Mouse (Mus musculus): ENCODE measurements at regions not wholly inside any gene's neighbourhood (a gene's known extent, or its start where the extent isn't known, plus 50 kb on each side); places are given as distances from the start of the nearest gene placed in this dataset.

DNA sequence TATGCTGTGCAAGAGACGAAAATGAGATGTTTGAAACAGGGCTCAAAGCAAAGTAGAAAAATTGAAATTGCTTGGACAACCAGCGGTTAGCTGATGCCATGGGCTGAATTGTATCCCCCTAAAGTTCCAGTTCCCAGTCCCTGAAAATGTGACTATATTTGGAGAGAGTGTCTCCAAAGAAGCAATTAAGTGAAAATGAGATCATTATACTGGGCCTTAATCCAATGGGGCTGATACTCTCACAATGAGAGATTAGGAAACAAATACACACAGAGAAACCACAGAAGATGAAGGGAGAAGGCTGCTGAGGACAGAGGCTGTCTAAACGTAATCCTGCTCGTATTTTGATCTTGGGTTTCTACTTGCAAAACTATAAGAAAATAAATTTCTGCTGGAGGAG is 402.1 kb upstream of the Id4 start:
- no peak for DNase-seq (ENCODE audit: low read depth, low spot score)

DNA sequence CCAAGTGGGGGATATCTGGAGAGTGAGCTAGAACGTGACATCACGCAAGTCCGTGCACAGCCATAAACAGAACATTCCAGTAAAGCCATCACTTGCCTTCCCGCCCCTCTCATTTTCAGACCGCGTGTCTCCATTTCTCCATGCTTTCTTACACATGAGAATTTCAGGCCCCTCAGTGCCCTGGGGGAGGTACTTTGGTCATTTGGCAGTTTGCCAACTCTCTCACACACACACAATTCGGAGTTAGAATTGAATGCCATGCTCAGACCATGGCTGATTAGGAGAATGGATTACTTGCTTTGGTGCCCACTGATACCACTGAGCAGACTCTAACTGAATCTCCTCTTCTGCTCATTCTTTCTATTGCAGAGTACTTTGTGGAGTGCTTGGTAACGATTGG is 400.7 kb upstream of the Id4 start:
- DNase-seq (ENCODE audit: low read depth, low spot score): no peak

- DNase-seq (ENCODE audit: low read depth, low spot score): peak; percentile 28
These were observed 398.1 kb upstream of the Id4 start for GRCm38 (mm10) chr13:47862896-47863295.

- DNase-seq (ENCODE audit: low read depth, low spot score): peak; percentile 10
These were observed 392.4 kb upstream of the Id4 start for GRCm38 (mm10) chr13:47868656-47869055.

GRCm38 (mm10) chr13:47869670-47870532 is 391.1 kb upstream of the Id4 start:
- peak; percentile 4 for DNase-seq (ENCODE audit: low read depth, low spot score)

DNA sequence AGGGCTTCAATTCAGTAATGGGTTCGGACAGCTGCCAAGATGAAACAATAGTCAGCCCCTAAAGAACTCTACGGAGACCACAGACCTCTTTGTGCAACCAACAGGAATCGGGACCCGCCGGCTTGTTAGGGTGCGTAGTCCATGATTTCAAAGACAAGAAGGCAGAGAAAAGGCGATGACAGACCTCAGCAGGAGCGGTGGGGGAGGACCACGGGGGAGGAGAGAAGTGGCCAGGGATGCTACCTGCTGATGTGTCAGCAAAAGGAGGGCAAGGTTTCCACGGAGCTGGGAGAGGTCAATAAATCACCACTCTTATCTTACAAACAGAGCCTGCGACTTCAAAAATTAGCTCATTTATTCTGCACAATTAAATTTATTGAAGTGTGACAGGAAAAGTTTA is 388.4 kb upstream of the Id4 start:
- DNase-seq (ENCODE audit: low read depth, low spot score): no peak

- no peak for DNase-seq (ENCODE audit: low read depth, low spot score)
These were observed 368.5 kb upstream of the Id4 start for GRCm38 (mm10) chr13:47892569-47892968.

- peak; percentile 89 for DNase-seq (ENCODE audit: low read depth, low spot score)
These were observed 366.7 kb upstream of the Id4 start for GRCm38 (mm10) chr13:47894331-47894730.

GRCm38 (mm10) chr13:47895256-47895655 is 365.8 kb upstream of the Id4 start:
- DNase-seq (ENCODE audit: low read depth, low spot score): no peak

DNA sequence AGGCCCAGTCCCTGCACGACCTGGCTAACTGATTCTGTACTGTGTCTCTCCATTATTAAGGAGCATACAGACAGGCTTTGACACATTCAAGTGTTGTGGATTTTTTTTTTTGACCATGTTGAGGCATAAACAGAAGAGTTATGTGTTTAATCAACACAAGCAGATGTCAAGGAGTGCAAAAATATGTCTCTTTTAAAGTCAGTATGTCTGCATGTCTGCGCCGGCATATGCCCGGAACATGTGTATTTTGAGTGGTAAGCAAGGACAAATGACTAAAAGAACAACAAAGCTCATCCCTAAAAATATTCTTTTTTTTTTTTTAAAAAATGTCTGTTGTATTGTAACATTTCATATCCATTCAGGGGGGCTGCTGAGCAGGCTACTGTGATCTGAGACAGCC is 364.4 kb upstream of the Id4 start:
- no peak for DNase-seq (ENCODE audit: low read depth, low spot score)

- no peak for DNase-seq (ENCODE audit: low read depth, low spot score)
These were observed 351.0 kb upstream of the Id4 start for GRCm38 (mm10) chr13:47909851-47910530.

- no peak for DNase-seq (ENCODE audit: low read depth, low spot score)
These were observed 350.5 kb upstream of the Id4 start for GRCm38 (mm10) chr13:47910531-47910910.

DNA sequence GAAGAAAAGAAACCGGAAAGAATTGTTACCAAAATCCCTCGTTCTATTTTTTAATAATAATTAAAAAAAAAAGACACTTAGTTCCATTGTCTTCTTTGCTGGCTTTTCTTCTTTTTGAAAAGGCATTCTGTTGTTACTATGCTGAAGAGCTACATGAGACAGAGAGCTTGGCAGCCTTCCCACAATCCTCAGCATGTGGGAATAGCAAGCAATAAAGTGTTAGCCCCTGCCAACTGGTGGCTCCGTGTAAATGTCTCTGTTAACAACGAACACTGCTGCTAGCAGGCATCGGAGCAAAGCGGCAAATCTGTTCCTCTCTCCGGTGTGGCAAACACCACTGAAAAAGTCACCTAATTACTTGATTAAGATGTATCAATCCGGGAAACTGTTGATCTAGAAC is 344.6 kb upstream of the Id4 start:
- no peak for DNase-seq (ENCODE audit: low read depth, low spot score)

GRCm38 (mm10) chr13:47917370-47917769 is 343.7 kb upstream of the Id4 start:
- peak; percentile 7 for DNase-seq (ENCODE audit: low read depth, low spot score)

GRCm38 (mm10) chr13:47921044-47921443 is 340.0 kb upstream of the Id4 start:
- no peak for DNase-seq (ENCODE audit: low read depth, low spot score)

DNA sequence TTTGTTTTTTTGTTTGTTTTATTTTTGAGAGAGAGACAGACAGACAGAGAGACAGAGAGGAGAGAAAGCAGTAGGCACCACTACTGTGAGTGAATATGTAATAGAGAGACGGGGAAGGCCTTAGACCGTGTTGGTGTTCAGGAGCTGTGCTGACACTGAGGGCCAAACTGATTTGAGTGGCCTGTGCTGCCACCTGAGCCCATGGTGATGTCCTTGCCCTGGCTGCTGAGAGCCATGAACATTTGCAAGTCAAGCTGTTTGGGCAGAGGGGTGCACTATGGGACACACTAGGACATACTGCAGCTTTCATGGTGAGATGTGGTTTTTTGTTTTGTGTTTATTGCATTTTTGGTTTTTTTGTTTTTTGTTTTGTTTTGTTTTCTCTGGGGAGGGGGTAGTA is 320.3 kb upstream of the Id4 start:
- no peak for DNase-seq (ENCODE audit: low read depth, low spot score)

- DNase-seq (ENCODE audit: low read depth, low spot score): no peak
These were observed 318.6 kb upstream of the Id4 start for GRCm38 (mm10) chr13:47942368-47942787.

- no peak for DNase-seq (ENCODE audit: low read depth, low spot score)
These were observed 317.4 kb upstream of the Id4 start for GRCm38 (mm10) chr13:47943645-47944044.

DNA sequence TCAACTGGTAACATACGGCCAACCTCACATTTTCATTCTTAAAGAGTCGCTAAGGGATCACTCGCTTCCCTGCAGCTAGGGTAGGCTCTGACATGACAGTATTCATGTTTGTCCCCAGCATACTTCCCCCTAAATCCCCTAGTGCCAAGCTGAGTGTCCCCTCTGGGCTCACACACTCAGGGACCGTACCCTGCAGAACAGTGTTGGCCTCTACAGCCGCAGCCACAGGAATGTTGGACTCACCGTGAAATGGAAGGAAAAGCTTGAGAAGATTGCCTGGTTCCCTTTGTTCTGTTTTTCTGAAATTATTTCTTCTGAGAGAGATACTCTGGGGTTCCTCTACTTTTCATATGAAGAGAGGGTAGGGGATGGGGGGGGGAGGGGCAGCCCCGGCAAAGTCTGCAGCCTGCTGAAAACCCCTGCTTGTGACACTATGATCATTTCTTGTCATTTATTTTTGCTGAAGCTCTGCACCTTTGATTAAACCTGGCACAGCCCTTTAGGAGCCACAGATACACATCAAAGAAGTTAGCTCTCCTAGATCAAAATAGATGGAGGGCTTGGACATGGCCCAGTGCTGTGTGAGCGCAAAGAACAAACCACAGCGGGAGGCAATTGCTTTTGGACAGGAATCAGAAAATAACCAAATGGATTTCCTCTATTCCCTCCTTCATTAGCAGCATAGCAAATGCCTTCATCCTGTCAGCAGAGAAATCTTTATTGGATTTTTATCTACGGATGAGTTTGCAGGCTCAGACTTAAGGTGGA is 312.7 kb upstream of the Id4 start:
- DNase-seq (ENCODE audit: low read depth, low spot score): no peak

GRCm38 (mm10) chr13:47950456-47950855 is 310.6 kb upstream of the Id4 start:
- DNase-seq (ENCODE audit: low read depth, low spot score): no peak

- no peak for DNase-seq (ENCODE audit: low read depth, low spot score)
These were observed 310.0 kb upstream of the Id4 start for GRCm38 (mm10) chr13:47951043-47951442.

DNA sequence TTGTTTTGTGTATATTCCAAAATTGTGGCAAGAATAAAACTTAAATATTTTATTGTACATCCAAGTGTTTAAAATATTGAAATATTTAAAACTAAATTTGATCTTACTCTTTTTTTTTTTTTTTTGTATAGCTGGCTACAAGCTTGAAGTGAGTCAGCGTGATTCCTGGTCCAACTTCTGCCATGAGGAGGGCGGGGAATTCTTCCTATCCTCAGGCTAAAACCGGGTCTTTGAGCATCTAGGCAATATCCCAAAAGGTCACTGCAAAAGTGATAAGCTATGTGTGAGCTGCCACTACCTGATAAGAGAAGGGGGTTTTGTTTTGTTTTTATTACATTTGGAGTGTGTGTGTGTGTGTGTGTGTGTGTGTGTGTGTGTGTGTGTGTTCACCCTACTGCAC is 308.1 kb upstream of the Id4 start:
- peak; percentile 63 for DNase-seq (ENCODE audit: low read depth, low spot score)

Measured in 3T3-L1 (cell line).